Mouse (Mus musculus) WW6 (cell line): ENCODE results near the gene Gpalpp1.

ENCODE experiments used
- DNase-seq: peaks from one replicate; pipeline ENCODE4 v3.0.0-alpha.2; 2013; ENCODE audit warnings: low read depth, low spot score

The Gpalpp1 gene

DNA sequence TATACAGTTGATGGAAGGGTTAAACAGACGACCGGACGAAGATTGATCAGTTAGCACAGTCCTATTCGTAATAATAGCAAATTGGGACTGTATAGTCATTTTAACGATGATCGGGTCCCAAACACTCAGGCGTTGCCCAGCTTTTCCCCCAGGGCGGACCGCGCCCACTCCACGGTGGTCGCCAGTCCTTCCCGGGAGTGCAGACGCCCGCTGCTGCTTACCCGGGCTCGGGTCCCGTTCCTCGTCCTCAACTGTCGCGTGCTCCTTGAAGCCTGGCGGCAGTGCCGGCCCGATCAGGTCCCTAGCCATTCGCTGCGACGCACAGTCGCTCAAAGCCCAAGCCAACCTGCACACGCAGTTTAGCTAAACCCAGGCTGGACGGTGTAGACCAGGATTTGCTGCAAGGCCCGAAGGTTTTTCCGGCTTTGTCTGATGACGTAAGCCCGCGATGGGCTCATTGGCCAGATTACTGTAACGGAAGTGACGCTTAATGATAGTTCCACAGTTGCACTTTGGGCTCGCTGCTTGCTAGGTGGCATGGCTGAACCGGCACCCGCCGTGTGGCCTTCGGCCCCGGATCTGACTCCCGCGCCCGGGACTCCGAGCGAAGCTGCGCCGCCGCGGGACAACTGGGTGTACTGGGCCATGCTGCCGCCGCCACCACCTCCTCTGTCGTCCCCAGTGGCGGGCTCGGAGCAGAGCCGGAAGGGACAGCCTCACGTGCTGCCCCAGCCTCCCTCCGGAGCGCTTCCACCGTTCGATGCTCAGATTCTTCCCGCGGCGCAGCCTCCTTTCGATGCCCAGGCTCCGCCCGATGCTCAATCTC lies at the start of gene Gpalpp1, which contains the start of gene Nufip1:
Gene Gpalpp1 (minus strand): TSS at position 365 of the 826 bp plus-strand sequence.
Gene Nufip1 (plus strand): TSS at position 496 of the 826 bp plus-strand sequence.
- peak; percentile 81 for DNase-seq

GRCm38 (mm10) chr14:76158192-76158785 lies 47.7 kb upstream of the Gpalpp1 start:
- no peak for DNase-seq

DNA sequence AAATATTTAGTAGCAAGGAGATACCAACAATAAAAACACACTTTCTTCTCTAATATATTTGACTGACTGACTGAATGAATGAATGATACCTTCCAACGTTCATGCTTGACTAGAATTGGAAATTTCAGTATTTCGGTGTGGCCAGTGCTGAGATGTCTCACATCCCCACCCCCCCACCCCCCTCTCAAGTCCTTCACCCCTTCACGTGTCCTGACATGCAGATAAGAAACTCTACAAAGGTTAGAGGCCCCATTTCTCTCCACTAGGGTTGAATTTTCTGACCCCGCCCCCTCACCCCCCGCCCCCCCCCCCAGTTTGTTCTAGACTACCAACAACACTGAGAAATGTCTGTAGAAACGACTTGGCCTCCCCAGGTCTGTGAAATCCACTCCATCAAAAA lies 43.3 kb upstream of the Gpalpp1 start:
- DNase-seq, result no peak

GRCm38 (mm10) chr14:76153003-76153675 lies 42.6 kb upstream of the Gpalpp1 start:
- no peak for DNase-seq

DNA sequence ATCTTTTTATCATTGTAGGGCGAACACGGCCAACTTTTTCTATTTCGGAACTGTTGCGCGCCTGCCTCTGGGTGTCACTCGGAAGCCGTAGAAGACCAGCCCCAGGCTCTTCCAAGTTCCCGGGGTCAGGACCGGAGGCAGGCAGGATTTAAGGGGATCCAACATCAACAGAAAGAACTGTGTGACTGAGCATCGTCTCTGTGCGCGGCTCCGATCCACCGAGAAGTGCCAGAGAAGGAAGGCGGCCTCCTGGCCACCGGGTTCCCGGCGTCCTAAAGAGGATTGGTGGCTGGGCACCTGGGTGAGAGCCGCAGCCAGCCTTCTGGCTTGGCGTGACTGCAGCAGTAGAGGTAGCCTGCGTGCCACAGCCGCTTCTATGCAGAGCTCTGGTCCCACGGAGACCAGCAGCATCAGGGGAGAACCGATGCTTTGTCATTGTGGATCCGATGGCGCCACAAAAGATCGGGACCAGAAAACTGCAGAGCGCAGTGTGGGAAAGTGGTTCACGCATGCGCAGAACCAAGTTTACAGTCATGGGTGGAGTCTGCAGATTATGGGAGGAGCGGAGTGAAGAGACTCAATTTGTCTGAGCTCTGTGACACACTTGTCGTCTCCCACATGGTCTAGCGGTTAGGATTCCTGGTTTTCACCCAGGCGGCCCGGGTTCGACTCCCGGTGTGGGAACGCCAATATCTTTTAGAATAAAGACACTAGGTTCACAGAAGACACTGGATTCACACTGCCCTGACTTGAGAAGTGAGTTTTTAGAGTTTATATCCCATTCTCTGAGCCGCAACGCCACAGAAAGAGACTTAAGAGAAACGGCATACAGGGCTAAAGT lies 41.8 kb upstream of the Gpalpp1 start:
- DNase-seq, result peak; percentile 91

- no peak for DNase-seq
Observed at GRCm38 (mm10) chr14:76151820-76152161, 41.2 kb upstream of the Gpalpp1 start.

- no peak for DNase-seq
Observed at GRCm38 (mm10) chr14:76151011-76151410, 40.5 kb upstream of the Gpalpp1 start.

DNA sequence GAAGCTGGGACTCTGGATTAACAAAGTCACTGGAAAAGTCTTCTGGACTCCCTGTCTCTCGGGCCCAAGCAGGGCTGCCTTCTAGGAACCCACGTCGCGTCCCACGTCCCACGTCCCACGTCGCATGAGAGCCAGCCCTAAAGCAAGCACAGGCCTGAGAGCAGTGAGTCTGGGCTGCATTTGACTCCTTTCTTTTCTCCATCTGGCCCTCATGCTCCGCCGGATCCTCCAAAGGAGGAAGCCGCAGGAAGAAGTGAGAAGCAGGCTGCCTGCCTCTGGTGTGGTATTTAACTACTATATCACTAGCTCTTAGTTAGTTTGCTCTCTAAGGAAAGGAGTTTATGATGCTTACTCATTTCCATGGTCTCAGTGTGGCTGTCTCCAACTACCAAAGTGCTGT lies 39.9 kb upstream of the Gpalpp1 start:
- DNase-seq, result no peak

DNA sequence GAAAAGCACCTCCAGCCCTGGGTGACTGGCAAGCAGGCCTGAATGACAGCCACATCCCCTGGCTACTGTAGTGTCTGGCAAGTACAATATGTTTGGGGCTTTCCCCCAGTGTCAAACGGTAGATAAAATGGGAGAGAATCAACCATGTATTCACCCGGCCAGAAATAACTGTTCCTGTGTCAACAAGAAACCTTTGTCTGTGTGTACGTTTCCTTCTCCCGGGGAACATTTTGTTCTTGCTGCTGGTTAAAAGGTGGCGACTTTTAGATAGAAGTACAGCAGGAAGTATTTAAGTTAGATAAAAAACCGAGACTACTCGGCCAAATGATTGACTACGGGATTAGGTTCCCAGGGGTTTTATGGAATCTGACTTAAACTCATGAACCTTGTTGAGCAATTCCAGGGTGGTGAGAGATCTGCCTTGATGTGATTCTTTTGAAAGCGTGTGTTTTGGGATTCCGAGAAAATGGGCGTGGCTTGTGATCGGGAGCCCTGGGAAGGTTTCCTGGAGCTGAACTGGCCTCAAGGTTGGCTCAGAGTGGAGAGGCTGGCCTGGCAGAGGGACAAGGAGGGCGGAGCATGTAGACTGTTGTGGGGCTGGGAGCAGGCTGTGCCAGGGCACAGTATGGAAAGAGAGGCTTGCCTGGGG lies 39.1 kb upstream of the Gpalpp1 start:
- DNase-seq, result no peak

- DNase-seq, result no peak
Observed at GRCm38 (mm10) chr14:76148294-76148693, 37.7 kb upstream of the Gpalpp1 start.

DNA sequence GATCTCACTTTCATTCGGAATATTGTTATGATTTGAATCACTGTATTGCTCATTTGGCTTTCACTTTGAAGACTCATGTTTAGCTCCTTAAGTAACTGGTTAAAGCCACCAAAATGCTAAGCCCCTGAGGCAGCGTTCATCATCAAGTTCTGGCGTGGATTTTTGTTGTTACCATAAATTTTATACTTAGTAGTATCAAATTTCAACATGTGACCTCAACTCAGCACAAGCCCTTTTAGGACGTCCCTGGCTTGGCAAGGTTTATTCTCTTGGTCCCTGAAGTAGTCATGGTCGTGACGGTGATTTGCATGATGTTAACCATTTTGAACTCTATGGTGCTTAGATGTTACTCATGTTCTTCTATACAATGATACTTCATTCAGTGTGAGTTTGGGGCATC lies 36.5 kb upstream of the Gpalpp1 start:
- DNase-seq, result no peak

DNA sequence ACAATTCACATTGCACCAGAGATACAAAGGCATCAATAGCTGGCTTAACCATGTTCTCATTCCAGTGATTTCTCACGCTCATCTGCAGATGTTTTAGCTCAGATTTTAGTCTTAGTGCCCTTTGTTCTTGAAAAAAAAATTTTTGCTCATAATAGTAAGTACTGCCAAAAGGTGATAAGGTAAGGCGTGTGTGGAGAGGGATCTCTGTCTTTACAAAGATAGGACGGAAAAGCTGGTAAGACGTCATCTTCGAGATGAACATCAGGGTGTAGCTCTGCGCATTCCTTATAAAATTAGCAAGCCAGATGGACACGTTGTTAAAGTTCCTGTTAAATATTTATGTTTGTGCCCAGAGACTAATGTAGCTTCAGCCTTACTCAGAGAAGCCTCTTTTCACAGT lies 35.3 kb upstream of the Gpalpp1 start:
- no peak for DNase-seq

DNA sequence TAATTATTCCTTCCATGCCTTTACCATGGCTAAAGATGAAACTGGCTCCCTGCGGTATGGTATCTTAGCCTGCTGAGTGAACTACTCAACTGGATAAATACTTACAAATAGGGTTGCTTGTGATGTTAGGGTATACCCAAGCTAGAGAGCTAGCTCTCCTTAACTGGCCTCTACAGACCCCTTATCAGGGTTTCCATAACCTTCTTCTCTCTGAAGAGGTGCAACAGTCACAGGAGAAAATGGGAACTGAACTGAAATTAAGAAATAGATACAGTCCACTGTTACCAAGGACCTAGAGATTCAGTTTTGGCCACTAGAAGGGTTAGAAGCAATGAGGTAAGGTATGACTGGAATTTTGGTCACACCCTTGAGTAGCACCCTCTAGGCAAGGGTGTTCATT lies 34.7 kb upstream of the Gpalpp1 start:
- no peak for DNase-seq

GRCm38 (mm10) chr14:76134975-76135374 lies 24.4 kb upstream of the Gpalpp1 start:
- no peak for DNase-seq

- no peak for DNase-seq
Observed at GRCm38 (mm10) chr14:76128174-76128573, 17.6 kb upstream of the Gpalpp1 start.

DNA sequence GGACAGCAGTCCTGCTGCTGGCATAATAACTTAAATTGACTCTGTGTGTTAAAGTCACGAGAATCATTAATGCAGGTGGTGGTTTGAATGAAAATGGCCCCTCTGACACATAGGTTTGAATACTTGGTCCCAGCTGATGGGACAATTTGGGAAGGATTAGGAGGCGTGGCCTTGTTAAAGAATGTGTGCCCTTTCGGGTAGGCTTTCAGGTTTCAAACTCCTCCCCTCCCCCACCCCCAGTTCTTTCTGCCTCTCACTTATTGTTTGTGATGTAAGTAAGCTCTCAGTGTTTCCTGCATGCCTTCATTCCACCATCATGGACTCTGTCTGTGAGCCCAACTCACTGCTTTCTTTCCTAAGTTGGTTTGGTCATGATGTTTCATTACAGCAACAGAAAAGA lies 16.8 kb upstream of the Gpalpp1 start:
- DNase-seq, result no peak

- DNase-seq, result no peak
Observed at GRCm38 (mm10) chr14:76122663-76123058, 12.1 kb upstream of the Gpalpp1 start.

GRCm38 (mm10) chr14:76121901-76122662 lies 11.5 kb upstream of the Gpalpp1 start:
- no peak for DNase-seq

- no peak for DNase-seq
Observed at GRCm38 (mm10) chr14:76120472-76120871, 9.9 kb upstream of the Gpalpp1 start.

DNA sequence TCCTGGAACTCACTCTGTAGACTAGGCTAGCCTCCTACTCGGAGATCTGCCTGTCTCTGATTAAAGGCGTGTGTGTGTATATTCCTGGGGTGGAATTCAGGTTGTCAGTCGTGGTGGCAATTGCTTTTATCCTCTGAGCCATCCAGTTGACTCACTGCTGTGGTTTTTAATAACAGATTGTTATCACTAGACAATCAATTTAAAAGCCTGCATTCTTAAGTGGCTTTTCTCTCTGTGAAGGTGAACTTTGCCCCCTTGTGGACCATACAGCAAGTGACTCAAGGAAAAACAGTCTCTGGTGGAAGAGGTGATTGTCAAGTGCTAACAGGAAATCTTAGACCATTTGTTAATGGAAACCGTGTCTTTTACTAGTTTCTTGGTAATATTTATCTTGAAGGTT lies 8.4 kb upstream of the Gpalpp1 start:
- no peak for DNase-seq

GRCm38 (mm10) chr14:76115744-76116143 lies 5.2 kb upstream of the Gpalpp1 start:
- no peak for DNase-seq
